Mouse (Mus musculus): Measurements from ENCODE around the gene Arhgap42. TPM values are rescaled to one million over a fixed set of nuclear protein-coding genes. Genes with fewer than 3 reads are reported as not detected.

Gene Arhgap42
- polyA plus RNA-seq, 1 experiment from 2014 or later = 23.4 TPM

DNA sequence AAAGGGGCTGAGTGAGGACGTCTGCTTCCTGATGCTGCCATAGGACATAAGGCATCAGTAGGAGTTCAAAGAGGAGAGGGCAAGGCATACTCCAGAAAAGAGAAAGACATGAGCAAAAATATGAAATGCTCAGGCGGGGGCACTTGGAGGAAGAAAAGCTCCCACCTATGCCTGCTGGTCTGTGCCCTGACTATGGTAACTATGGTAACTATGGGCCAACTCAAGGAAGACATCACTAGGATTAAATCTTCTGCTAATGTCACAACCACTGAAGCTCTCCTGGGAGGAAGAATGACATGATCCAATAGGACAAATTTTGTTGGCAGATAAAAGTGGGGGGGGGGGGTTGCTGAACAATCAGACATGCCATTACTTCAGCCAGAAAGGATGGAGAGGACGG, 124.6 kb downstream of the Arhgap42 start:
- Histone ChIP-seq H3K9me3 (ENCODE audit: control insufficient read depth) (no peaks in the 10 kb centered on the region), H3K27me3 (replicated peaks; ENCODE audit: control insufficient read depth, insufficient read depth, low read length) (no peaks in the 10 kb centered on the region), H3K27ac (ENCODE audit: low read depth, low read length) (no peak overlapping the region), H3K36me3 (ENCODE audit: control insufficient read depth, insufficient read depth) (no peaks in the 10 kb centered on the region), H3K4me3 (ENCODE audit: low read depth, low read length) (no peak overlapping the region), H3K4me1 (replicated peaks; ENCODE audit: control insufficient read depth, insufficient read depth, low read length) (no peaks in the 10 kb centered on the region), H3K4me2 (replicated peaks; ENCODE audit: low read depth) (no peak overlapping the region), H3K9ac (ENCODE audit: low read depth, low read length) (no peak overlapping the region)
- 79% methylated on average over 3 of the region's 3 CpGs for WGBS
- ATAC-seq = no peak
- no peak for TF ChIP-seq CTCF (IDR thresholded peaks at IDR 0.05; ENCODE audit: low read depth)

DNA sequence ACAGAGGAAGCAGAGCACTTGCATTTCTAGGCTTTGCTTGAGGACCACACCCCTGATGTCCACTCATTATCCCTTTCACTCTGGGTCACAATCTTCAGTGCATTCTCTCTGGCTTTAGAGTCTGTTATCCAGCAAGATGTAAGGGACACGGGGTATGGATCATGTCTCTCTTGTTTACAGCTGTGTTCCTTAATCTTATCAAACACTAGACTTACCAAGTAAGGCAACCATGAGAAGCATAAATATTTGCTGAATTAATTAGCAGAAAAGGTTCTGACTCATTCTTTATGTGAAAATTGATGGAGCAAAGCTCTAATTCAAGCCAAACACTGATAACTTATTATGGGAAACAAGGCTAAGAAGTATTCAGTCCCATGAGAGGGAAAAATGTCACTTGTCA, 125.1 kb downstream of the Arhgap42 start:
- H3K36me3 ChIP-seq (ENCODE audit: control insufficient read depth, insufficient read depth) = no peaks in the 10 kb centered on the region
- H3K9me3 ChIP-seq (ENCODE audit: control insufficient read depth) = no peaks in the 10 kb centered on the region
- H3K4me1 ChIP-seq (replicated peaks; ENCODE audit: control insufficient read depth, insufficient read depth, low read length) = no peaks in the 10 kb centered on the region
- WGBS = 42% methylated on average over 1 of the region's 1 CpGs
- no peaks in the 10 kb centered on the region for H3K27me3 ChIP-seq (replicated peaks; ENCODE audit: control insufficient read depth, insufficient read depth, low read length)
- H3K4me3 ChIP-seq (ENCODE audit: low read depth, low read length) = no peak overlapping the region
- no peak overlapping the region for H3K9ac ChIP-seq (ENCODE audit: low read depth, low read length)
- H3K4me2 ChIP-seq (replicated peaks; ENCODE audit: low read depth) = no peak overlapping the region
- no peak for TF ChIP-seq CTCF (IDR thresholded peaks at IDR 0.05; ENCODE audit: low read depth)
- H3K27ac ChIP-seq (ENCODE audit: low read depth, low read length) = no peak overlapping the region
- no peak for ATAC-seq

DNA sequence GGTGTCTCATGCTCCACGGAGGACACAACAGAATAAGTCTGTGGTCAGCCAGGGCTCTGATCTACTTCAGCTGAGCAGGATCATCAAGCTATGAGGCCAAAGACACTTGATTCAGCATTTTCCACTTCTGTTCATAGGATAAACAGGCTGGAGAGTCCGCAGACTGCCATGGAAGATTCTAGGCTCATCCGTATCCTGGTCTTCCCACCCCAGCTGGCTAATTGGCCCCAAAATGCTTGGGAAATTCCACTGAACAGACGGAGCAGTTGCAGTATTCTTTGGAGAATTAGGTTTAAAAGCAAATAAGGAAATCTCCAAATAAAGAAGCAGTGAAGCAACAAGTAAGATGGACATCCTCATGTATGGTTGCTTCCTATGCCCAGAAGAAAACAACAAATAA, 126.0 kb downstream of the Arhgap42 start:
- Histone ChIP-seq H3K9me3 (ENCODE audit: control insufficient read depth) (no peaks in the 10 kb centered on the region), H3K4me3 (ENCODE audit: low read depth, low read length) (no peak overlapping the region), H3K27ac (ENCODE audit: low read depth, low read length) (no peak overlapping the region), H3K36me3 (ENCODE audit: control insufficient read depth, insufficient read depth) (no peaks in the 10 kb centered on the region), H3K27me3 (replicated peaks; ENCODE audit: control insufficient read depth, insufficient read depth, low read length) (no peaks in the 10 kb centered on the region), H3K4me1 (replicated peaks; ENCODE audit: control insufficient read depth, insufficient read depth, low read length) (no peaks in the 10 kb centered on the region), H3K4me2 (replicated peaks; ENCODE audit: low read depth) (no peak overlapping the region), H3K9ac (ENCODE audit: low read depth, low read length) (no peak overlapping the region)
- ATAC-seq = no peak
- TF ChIP-seq CTCF (IDR thresholded peaks at IDR 0.05; ENCODE audit: low read depth) = no peak
- 73% methylated on average over 4 of the region's 4 CpGs for WGBS

GRCm38 (mm10) chr9:9107697-9108096, 131.2 kb downstream of the Arhgap42 start:
- no peak for ATAC-seq
- no peak overlapping the region for H3K4me2 ChIP-seq (replicated peaks; ENCODE audit: low read depth)
- no peak for TF ChIP-seq CTCF (IDR thresholded peaks at IDR 0.05; ENCODE audit: low read depth)
- no peak overlapping the region for H3K4me3 ChIP-seq (ENCODE audit: low read depth, low read length)
- no peak overlapping the region for H3K27ac ChIP-seq (ENCODE audit: low read depth, low read length)
- no peaks in the 10 kb centered on the region for H3K4me1 ChIP-seq (replicated peaks; ENCODE audit: control insufficient read depth, insufficient read depth, low read length)
- no peaks in the 10 kb centered on the region for H3K9me3 ChIP-seq (ENCODE audit: control insufficient read depth)
- no peak overlapping the region for H3K9ac ChIP-seq (ENCODE audit: low read depth, low read length)
- no peaks in the 10 kb centered on the region for H3K36me3 ChIP-seq (ENCODE audit: control insufficient read depth, insufficient read depth)
- H3K27me3 ChIP-seq (replicated peaks; ENCODE audit: control insufficient read depth, insufficient read depth, low read length) = no peaks in the 10 kb centered on the region

DNA sequence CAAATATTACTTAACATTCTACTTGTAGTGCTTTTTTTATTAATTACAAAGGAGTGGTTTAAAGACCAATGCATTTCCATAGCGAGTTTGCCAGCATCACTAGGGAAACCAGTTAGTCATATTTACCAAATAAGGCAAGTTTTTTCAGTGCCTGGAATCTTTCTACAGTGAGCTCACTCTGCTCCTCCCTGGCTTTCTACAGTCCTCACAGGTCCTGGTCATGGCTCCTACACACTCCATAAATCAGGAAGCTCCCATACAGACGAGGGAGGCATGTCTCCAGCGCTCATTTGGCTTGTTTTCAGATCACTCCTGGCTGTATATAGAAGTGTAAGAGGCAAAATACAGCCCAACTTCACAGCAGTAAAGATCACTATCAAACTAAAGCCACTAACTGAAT, 134.1 kb downstream of the Arhgap42 start:
- Histone ChIP-seq H3K4me2 (replicated peaks; ENCODE audit: low read depth) (no peak overlapping the region), H3K36me3 (ENCODE audit: control insufficient read depth, insufficient read depth) (no peaks in the 10 kb centered on the region), H3K9ac (ENCODE audit: low read depth, low read length) (no peak overlapping the region), H3K4me3 (ENCODE audit: low read depth, low read length) (no peak overlapping the region), H3K4me1 (replicated peaks; ENCODE audit: control insufficient read depth, insufficient read depth, low read length) (no peaks in the 10 kb centered on the region), H3K27ac (ENCODE audit: low read depth, low read length) (no peak overlapping the region), H3K9me3 (ENCODE audit: control insufficient read depth) (no peaks in the 10 kb centered on the region), H3K27me3 (replicated peaks; ENCODE audit: control insufficient read depth, insufficient read depth, low read length) (no peaks in the 10 kb centered on the region)
- no peak for TF ChIP-seq CTCF (IDR thresholded peaks at IDR 0.05; ENCODE audit: low read depth)
- 52% methylated on average over 3 of the region's 3 CpGs for WGBS
- no peak for ATAC-seq

DNA sequence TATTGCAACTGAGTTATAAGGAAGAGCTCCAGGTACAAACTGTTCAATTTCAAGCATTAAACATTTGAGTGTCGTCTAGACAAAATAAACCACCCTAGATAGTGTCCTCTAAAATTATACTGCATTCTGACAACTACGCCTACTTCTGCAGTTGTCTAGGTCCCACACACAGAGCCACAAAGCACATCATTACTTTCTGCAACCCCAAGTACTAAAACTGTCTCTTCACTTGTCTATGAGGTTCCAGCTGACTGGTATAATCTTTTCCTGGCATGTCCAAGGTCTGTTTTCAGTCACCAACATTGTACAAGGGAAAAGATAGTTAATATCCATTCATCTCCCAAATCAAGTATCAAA, 136.8 kb downstream of the Arhgap42 start:
- no peaks in the 10 kb centered on the region for H3K9me3 ChIP-seq (ENCODE audit: control insufficient read depth)
- no peak for ATAC-seq
- no peak overlapping the region for H3K9ac ChIP-seq (ENCODE audit: low read depth, low read length)
- no peaks in the 10 kb centered on the region for H3K36me3 ChIP-seq (ENCODE audit: control insufficient read depth, insufficient read depth)
- H3K27me3 ChIP-seq (replicated peaks; ENCODE audit: control insufficient read depth, insufficient read depth, low read length) = no peaks in the 10 kb centered on the region
- no peaks in the 10 kb centered on the region for H3K4me1 ChIP-seq (replicated peaks; ENCODE audit: control insufficient read depth, insufficient read depth, low read length)
- 95% methylated on average over 2 of the region's 2 CpGs for WGBS
- no peak overlapping the region for H3K4me3 ChIP-seq (ENCODE audit: low read depth, low read length)
- no peak overlapping the region for H3K4me2 ChIP-seq (replicated peaks; ENCODE audit: low read depth)
- TF ChIP-seq CTCF (IDR thresholded peaks at IDR 0.05; ENCODE audit: low read depth) = no peak
- H3K27ac ChIP-seq (ENCODE audit: low read depth, low read length) = no peak overlapping the region

DNA sequence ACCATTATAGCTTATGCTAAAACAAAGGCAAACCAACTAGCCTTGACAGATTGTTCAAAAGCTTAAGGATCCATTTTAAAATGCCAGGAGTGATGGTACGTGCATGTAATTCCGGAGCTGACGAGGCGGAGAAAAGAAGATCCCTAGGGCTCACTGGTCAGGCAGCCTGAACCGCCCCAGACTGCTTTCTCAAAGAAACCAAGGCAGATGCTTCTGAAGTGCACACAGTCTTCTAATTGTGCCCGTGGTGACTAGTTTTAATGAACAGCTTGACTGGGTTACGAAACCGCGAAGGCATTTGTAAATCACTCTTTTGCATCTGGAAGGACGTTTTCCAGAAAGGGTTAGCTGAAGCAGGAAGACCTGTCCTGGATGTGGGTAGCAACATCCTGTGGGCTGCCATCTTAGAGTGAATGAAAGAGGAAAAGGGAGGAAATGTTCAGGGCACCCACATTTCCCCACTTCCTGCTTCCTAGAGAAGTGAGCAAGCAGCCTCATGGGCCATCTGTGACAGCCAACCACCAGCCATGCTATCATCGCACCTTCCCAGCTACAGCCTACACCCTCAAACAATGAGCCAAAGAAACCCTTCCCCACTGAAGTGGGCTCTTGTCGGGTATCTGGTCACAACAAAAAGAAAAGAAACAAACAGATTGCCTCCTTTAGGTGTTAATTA, 137.3 kb downstream of the Arhgap42 start:
- WGBS = 87% methylated on average over 12 of the region's 12 CpGs

More for the DNA sequence above, 137.3 kb downstream of the Arhgap42 start:
- H3K4me2 ChIP-seq (replicated peaks; ENCODE audit: low read depth) = no peak overlapping the region
- H3K36me3 ChIP-seq (ENCODE audit: control insufficient read depth, insufficient read depth) = no peaks in the 10 kb centered on the region
- TF ChIP-seq CTCF (IDR thresholded peaks at IDR 0.05; ENCODE audit: low read depth) = no peak
- H3K27ac ChIP-seq (ENCODE audit: low read depth, low read length) = no peak overlapping the region
- no peaks in the 10 kb centered on the region for H3K27me3 ChIP-seq (replicated peaks; ENCODE audit: control insufficient read depth, insufficient read depth, low read length)
- no peaks in the 10 kb centered on the region for H3K4me1 ChIP-seq (replicated peaks; ENCODE audit: control insufficient read depth, insufficient read depth, low read length)
- no peak for ATAC-seq
- H3K4me3 ChIP-seq (ENCODE audit: low read depth, low read length) = no peak overlapping the region
- no peak overlapping the region for H3K9ac ChIP-seq (ENCODE audit: low read depth, low read length)
- no peaks in the 10 kb centered on the region for H3K9me3 ChIP-seq (ENCODE audit: control insufficient read depth)

All from intestine, postnatal 0 days (tissue).